Mouse (Mus musculus) central nervous system, embryonic 18 days (tissue): ENCODE data around the gene Mrpl23. TPM values are rescaled to one million over a fixed set of nuclear protein-coding genes. Genes with fewer than 3 reads are reported as not detected.

Experiments used
- polyA plus RNA-seq: library from polyadenylated mRNA; depleted of rRNA; stranded (reverse); fragments of >200 nt; gene quantifications from 2 replicates; pipeline ENCODE4 v1.2.3, GENCODE M21; 2012; rRNA removed

The Mrpl23 gene
- polyA plus RNA-seq = 107 and 117 TPM in 2 replicates

DNA sequence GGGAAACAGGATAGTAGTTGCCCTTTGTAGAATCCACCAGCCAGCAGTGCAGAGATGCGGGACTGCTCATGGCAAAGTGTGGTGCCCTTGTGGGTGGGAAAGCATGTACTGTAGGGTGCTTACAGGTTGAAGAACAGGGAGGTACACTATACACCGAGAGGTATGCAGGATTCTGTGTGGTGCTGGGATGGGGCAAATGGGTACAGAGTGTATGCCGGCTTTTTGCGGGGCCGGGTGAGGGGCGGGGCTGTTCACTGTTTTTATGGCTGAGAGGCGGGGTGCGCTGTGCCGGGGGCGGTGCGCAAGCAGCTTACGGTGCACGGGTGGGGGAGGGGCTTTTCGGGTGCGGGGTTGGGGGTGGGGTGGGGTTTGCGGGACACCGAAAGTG, at the start of gene Mrpl23:
Gene Mrpl23 (plus strand): TSS at position 16 of the 388 bp plus-strand sequence.

DNA sequence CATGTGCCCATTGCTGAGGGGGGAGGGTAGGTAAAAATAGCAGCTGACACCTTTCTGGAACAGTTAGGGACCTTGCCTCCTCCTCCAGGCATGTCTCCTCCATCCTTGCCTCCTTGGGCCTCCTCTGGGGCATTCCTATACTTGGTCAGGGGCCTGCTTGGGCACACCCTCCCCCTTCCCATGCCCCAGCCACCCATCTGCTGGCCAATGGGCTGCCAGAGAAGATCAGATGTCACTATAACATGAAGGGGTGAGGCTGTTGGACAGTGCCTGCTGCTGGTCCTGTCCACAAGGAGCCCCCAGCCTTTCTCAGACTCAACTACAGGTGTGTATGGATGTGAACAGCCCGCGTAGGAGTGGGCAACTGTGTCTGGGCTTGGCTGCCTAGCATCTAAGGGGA, 33.9 kb upstream of the Mrpl23 start, which contains the start of gene Tnnt3:
Gene Tnnt3 (plus strand): TSS at position 262 of the 400 bp plus-strand sequence.

Other genes starting within 250 kb of the Mrpl23 start
- not detected in 2 replicates for gene Krtap5-1, start 235.6 kb upstream of the Mrpl23 start, polyA plus RNA-seq
- not detected in 2 replicates for gene Krtap5-4, start 229.1 kb upstream of the Mrpl23 start, polyA plus RNA-seq
- gene Ifitm10, start 158.9 kb upstream of the Mrpl23 start, polyA plus RNA-seq = 6.9 and 7.4 TPM in 2 replicates
- gene Gm49369, start 150.0 kb upstream of the Mrpl23 start, polyA plus RNA-seq = 0.28 and 0.48 TPM in 2 replicates
- 186 and 196 TPM in 2 replicates for gene Ctsd, start 144.6 kb upstream of the Mrpl23 start, polyA plus RNA-seq
- gene Syt8, start 97.8 kb upstream of the Mrpl23 start, polyA plus RNA-seq = 0.11 and 3.3 TPM in 2 replicates
- gene Tnni2, start 90.9 kb upstream of the Mrpl23 start, polyA plus RNA-seq = 1.3 and 75.5 TPM in 2 replicates
- 7.4 and 8.8 TPM in 2 replicates for gene Lsp1, start 71.9 kb upstream of the Mrpl23 start, polyA plus RNA-seq
- gene Tnnt3, start 33.9 kb upstream of the Mrpl23 start, polyA plus RNA-seq = 1.2 and 47.8 TPM in 2 replicates
- 267 and 401 TPM in 2 replicates for gene Igf2, start 134.1 kb downstream of the Mrpl23 start, polyA plus RNA-seq
- gene Gm49394, start 137.3 kb downstream of the Mrpl23 start, polyA plus RNA-seq = 0.05 TPM in 2 replicates
- 0.66 TPM in 1 of 2 replicates, not detected in the other for gene Ins2, start 210.7 kb downstream of the Mrpl23 start, polyA plus RNA-seq